Mouse (Mus musculus): Measurements from ENCODE around the gene Tbxas1.

The Tbxas1 gene

DNA sequence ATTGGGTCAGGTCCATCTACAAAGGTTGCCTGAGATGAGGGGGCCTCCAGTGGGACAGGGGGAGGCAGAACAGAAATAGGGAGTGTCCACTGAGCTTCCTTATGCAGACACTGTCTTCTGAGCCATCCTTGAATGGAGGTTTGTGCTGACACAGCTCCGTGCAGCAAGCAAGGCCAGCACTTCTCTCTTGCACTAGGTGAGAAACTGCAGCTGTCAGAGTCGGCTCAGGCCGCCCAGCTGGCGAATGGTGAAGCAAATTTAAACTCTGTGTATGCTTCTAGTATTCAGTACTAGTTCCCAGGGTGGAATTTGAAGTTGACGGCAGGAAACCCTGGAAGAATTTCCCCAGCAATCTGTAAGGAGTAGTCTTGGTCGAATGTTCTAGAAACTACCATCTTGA lies 175.6 kb downstream of the Tbxas1 start:
- no peak for DNase-seq (ENCODE audit: low spot score in 2 of 2)

DNA sequence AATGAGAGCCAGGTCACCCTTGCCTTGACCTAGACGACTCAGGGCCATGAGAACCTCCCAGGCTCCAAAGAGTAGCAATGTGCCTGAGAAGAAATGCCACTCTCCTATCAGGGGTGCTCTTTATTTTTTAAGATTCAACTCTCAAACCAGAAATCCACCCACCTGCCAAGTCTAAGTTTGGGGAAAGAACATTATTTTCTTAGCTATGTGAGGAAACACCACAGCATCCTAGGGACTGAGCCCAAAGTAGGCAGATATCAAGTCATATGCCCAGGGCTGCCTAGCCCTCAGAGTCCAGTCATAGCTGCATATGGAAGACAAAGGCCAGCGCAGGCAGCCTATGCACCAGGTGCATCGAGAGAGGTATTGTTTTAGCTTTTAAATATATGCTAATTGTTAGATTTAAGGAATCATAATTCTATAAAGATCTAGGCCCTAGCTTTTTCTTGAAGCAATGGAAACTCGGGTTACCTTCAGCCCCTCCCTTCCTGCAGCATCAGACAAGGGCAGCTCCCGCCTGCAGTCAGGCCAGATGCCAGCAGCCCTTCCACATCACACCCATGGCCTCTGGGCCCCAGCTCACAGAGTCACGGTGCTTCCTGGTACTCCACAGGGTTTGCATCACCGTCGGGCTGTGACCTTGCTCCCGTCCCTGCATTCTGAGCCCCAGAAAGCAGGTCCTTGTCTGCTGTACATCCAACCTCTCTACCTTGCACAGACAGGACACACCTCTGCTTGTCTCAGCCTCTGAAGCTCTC lies 176.8 kb downstream of the Tbxas1 start:
- DNase-seq (ENCODE audit: low spot score in 2 of 2), result no peak

- no peak for DNase-seq (ENCODE audit: low spot score in 2 of 2)
Observed at GRCm38 (mm10) chr6:39052636-39053035, 177.4 kb downstream of the Tbxas1 start.

DNA sequence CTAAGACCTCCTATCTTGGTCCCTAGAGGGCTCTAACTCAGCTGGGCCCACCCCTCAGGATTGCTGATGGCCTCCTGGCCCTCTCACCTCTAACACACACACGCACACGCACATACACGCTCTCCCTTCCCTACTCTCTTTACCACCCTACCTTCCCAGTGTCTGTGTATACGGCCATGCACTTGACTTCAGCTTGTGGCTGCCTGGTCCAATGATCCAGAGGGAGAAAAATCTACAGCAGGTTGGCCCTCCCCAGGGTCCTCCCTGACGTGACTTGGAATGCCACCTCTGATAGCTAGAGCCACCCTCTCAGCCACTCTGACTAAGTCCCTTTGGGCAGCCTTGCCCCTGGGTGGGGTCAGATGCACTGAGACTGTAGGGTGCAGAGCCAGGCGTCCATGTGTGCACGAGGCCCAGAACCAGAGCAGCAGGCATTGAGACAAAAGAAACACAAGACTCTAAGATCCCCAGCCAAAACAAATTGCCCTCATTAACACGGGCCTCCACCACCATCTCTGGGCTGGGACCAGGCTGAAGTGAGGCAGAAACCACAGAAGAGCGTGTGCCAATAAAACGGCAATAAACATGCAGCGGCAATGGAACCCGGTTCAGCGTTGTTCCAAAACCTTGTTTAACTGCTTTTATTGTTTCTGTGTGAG lies 179.1 kb downstream of the Tbxas1 start:
- no peak for DNase-seq (ENCODE audit: low spot score in 2 of 2)

- no peak for DNase-seq (ENCODE audit: low spot score in 2 of 2)
Observed at GRCm38 (mm10) chr6:39054878-39055508, 179.8 kb downstream of the Tbxas1 start.

GRCm38 (mm10) chr6:39055831-39056261 lies 180.6 kb downstream of the Tbxas1 start:
- DNase-seq (ENCODE audit: low spot score in 2 of 2), result no peak

DNA sequence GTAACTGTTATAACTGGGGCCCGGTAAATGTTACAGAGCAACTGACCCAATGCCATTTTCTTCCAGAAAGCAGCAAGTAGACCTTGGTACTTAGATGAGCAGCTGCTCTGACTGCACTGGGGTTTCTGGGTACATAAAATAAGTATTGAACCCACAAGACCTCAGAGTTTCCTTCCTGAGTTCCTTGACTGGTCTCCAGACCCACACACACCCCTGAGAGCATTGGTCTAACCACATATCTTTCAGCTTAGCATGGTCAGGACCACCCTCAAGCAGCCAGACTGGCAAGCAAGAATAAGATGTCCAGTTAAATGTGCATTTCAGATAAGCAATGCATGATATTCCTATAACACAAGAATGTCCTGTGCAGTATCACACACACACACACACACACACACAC lies 182.0 kb downstream of the Tbxas1 start:
- DNase-seq (ENCODE audit: low spot score in 2 of 2), result no peak

GRCm38 (mm10) chr6:39058389-39058788 lies 183.2 kb downstream of the Tbxas1 start:
- DNase-seq (ENCODE audit: low spot score in 2 of 2), result no peak

DNA sequence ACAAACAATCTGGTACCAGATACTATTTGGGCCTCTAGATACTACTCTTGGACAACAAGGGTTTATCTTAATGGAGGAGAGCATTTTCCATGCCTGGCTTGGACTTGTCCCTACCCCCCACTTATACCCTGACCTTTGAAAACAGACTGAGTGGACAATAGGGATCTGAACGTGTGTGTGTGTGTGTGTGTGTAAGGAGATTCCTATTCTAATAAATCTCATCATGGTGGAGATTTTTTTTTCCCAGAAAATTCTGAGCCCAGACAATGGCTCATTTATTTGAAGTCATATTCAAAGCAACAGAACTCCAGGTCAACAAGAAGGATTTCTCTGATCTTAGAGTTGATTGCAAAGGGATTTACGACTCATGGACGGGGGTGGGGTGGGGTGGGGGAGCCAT lies 183.7 kb downstream of the Tbxas1 start:
- no peak for DNase-seq (ENCODE audit: low spot score in 2 of 2)

GRCm38 (mm10) chr6:39059547-39060497 lies 184.6 kb downstream of the Tbxas1 start:
- no peak for DNase-seq (ENCODE audit: low spot score in 2 of 2)

DNA sequence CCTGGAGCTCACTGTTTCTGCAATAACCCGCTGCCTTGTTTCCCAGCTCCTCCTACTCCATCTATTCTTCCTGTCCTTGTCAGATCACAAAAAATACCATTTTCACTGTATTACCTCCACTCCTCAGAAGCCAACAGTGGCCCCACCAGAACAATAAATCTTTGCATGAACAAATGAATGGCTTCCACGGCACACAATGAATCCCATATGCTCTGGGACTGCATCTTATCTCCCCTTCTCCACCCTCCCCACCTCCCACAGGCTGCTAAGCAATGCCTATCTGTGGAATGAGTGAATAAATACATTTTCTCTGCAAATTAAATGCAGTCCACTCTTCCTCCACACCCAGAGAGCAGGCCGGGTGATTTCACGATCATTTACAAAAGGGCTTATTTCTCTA lies 186.0 kb downstream of the Tbxas1 start:
- DNase-seq (ENCODE audit: low spot score in 2 of 2), result no peak

GRCm38 (mm10) chr6:39063541-39063940 lies 188.3 kb downstream of the Tbxas1 start:
- DNase-seq (ENCODE audit: low spot score in 2 of 2), result no peak

DNA sequence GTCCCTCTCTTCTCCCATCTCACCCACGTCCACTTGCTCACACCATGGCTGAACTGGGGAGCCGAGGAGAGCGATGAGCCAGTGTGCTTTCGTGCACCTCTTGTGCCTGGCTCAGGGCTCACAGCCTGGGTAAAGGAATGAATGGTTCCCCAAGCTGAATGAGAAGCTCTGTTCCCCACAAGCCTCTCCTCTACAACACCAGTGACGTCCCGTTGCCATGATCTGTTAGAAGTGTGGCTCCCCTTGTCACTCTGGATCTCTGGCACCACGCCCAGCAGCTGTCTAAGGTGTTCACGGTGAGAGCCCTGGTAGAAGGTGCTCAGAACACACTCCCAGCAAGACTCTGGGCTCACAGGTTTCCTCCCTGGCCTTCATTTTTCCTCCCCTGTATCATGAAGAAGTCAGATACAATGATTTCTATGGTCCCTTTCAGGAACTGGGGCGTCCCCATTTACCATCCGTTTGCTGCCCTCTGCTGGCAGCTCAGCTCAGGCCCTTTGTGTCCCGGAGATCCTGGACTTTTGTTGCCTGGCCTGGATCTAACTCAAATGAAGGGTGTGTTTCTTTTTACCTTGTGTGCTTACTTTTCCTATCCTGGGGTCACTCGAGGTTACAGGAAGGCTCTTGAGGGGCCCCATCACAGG lies 191.9 kb downstream of the Tbxas1 start:
- DNase-seq (ENCODE audit: low spot score in 2 of 2), result peak in 1 of 2 experiments; percentile 44

GRCm38 (mm10) chr6:39072664-39073063 lies 197.5 kb downstream of the Tbxas1 start:
- DNase-seq (ENCODE audit: low spot score in 2 of 2), result no peak

DNA sequence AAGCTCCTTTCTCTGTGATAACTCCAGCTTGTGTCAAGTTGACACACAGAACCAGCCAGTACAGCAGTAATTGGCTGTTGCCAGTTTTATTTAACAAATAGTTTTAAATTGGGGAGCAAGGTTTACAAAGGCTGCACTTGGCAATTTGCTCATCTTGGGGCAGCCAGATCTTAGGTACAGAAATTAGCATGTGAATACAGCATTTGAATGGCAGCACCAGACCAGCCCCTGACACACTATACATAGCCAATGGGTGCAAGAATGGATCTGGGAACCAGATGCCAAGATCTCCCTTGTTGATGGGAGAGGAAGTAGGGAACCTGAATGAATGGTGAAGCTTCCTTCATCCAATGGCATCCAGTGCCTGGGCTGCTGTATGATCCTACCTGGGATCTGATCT lies 199.0 kb downstream of the Tbxas1 start:
- DNase-seq (ENCODE audit: low spot score in 2 of 2), result no peak

DNA sequence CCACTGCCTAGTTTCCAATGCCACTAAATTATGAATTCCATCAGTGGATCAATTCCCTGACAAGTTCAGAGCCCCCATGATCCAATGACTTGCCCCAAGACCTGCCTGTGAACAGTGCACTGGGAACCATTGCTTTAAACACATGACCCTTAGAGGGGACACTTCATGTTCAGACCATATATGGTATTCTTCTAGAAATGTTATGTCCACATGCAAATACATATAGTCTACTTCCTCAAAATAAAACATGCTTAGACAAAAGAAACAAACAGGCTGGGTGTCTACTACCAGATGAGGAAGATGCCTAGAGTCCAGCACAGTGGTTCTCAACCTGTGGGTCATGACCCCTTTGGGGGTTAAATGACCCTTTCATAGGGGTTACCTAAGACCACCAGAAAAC lies 201.3 kb downstream of the Tbxas1 start:
- DNase-seq (ENCODE audit: low spot score in 2 of 2), result no peak

DNA sequence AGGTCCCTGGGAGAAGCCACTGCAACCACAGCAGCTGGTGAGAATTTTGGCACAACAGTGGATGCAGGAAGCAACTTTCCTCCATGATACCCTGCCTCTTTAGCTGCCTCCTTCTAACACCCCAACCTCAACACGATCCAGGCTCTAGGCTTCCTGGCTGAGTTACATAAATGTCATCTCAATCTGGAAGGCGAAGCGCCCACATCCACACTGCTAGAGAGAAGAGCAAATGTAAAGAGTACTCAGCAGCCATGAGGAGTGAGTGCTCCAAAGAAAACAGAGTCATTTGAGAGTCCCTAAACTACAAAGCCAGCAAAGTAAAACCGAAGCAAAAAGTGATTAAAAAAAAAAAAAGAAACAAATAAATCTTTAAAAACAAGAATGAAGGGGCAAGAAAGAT lies 229.4 kb downstream of the Tbxas1 start:
- no peak for DNase-seq (ENCODE audit: low spot score in 2 of 2)

GRCm38 (mm10) chr6:39106812-39107211 lies 231.6 kb downstream of the Tbxas1 start:
- DNase-seq (ENCODE audit: low spot score in 2 of 2), result no peak

GRCm38 (mm10) chr6:39112701-39113100 lies 237.5 kb downstream of the Tbxas1 start:
- no peak for DNase-seq (ENCODE audit: low spot score in 2 of 2)

DNA sequence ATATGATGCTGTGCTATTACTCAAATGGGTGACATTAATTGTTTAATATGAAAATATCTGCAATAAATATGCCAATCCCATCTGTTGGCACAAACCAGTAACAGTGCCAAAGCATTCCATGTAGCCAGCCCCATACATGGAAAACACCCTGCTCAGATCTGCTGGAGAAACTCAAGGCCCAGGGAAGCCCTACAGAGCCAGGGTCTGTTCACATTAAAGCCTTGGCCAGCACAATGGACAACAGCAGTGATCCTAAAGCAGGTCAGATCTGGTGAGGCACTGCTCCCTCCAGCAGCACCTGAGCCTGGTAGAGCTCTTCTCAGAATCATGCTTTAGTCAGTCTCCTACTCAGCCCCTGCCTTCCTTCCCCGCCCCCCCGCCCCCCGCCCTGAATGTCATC lies 237.9 kb downstream of the Tbxas1 start:
- no peak for DNase-seq (ENCODE audit: low spot score in 2 of 2)

DNA sequence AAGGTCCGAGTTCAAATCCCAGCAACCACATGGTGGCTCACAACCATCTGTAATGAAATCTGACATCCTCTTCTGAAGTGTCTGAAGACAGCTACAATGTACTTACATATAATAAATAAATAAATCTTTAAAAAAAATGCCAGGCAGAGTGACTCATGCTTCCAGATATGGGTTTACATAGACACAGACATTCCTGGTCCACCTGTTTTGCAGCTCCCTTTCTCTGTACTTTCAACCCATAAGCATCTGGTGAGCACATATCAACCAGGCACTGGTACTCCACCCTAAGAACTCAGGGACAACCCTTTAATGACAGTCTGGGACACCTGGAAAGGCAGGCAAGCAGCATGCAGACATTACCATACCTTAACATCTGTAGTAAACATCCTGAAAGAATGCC lies 240.2 kb downstream of the Tbxas1 start:
- no peak for DNase-seq (ENCODE audit: low spot score in 2 of 2)
